Mouse (Mus musculus) embryonic facial prominence, embryonic 14.5 days (tissue): ENCODE results near the gene Mllt10. TPM values are rescaled to one million over a fixed set of nuclear protein-coding genes. Genes with fewer than 3 reads are reported as not detected.

Experiments
- ATAC-seq: fragments of 200-750 bp; cut with Nextera tagmentation; 2 replicates; pipeline ENCODE4 v1.8.0; 2017; ENCODE audit warnings: low read depth, moderate number of reproducible peaks, moderate TSS enrichment
- DNase-seq: peaks from one replicate; pipeline ENCODE4 v3.0.0-alpha.2; 2015; ENCODE audit warnings: low spot score
- H3K27ac ChIP-seq: fragments of 300-500 bp; sonication (generic); replicated peaks from 2 replicates; pipeline ENCODE4 v1.5.1; 2014; ENCODE audit warnings: low read depth, mild to moderate bottlenecking, low read length, moderate library complexity
- H3K27me3 ChIP-seq: fragments of 300-500 bp; sonication (generic); replicated peaks from 2 replicates; pipeline ENCODE4 v1.6.1; 2014; ENCODE audit warnings: low read length; ENCODE audit not compliant: control insufficient read depth, insufficient read depth
- H3K36me3 ChIP-seq: fragments of 300-500 bp; sonication (generic); 2 replicates; pipeline ENCODE4 v1.6.1; 2014; ENCODE audit warnings: low read length, mixed read lengths; ENCODE audit not compliant: control insufficient read depth, insufficient read depth
- H3K4me1 ChIP-seq: fragments of 300-500 bp; sonication (generic); 2 replicates; pipeline ENCODE4 v1.6.1; 2014; ENCODE audit warnings: antibody characterized with exemption, low read length; ENCODE audit not compliant: control insufficient read depth, insufficient read depth
- H3K4me2 ChIP-seq: fragments of 300-500 bp; sonication (generic); 2 replicates; pipeline ENCODE4 v1.6.1; 2014; ENCODE audit warnings: low read depth, mild to moderate bottlenecking, low read length, moderate library complexity, mixed read lengths
- H3K4me3 ChIP-seq: fragments of 300-500 bp; sonication (generic); 2 replicates; pipeline ENCODE4 v1.5.1; 2014; ENCODE audit warnings: low read depth, mild to moderate bottlenecking, low read length
- H3K9ac ChIP-seq: fragments of 300-500 bp; sonication (generic); 2 replicates; pipeline ENCODE4 v1.6.1; 2014; ENCODE audit warnings: low read depth, mild to moderate bottlenecking, low read length, moderate library complexity, mixed read lengths
- H3K9me3 ChIP-seq: fragments of 300-500 bp; sonication (generic); 2 replicates; pipeline ENCODE4 v1.6.1; 2016; ENCODE audit warnings: low read length; ENCODE audit not compliant: control insufficient read depth
- WGBS: fragments of 180-500 bp; shearing (Covaris S2); extraction: QIAGEN DNeasy Blood & Tissue Kit; methylation state at CpG from one replicate; pipeline ENCODE4 v1.1.7; 2014; 5-methylcytosine and 5-hydroxymethylcytosine counted together
- polyA plus RNA-seq: library from polyadenylated mRNA; unstranded; fragments of >200 nt; fragmentation: Nextera tagmentation; extraction: Ambion mirVana; gene quantifications from 2 replicates; pipeline ENCODE4 v1.2.1, GENCODE M21; 2014

The Mllt10 gene
- polyA plus RNA-seq, 1 experiment from 2014 or later, result 32.1 TPM

GRCm38 (mm10) chr2:18053243-18053950, 1.6 kb upstream of the Mllt10 start:
- H3K27ac ChIP-seq, result 0 out of 2 replicates have a peak overlapping the region, but pooled peaks have one; percentile 8
- peaks cover 38% of the 10 kb centered on the region for H3K4me1 ChIP-seq
- no peak overlapping the region for H3K9ac ChIP-seq
- ATAC-seq (no peak), DNase-seq (no peak)
- H3K4me3 ChIP-seq, result no peak overlapping the region
- no peaks in the 10 kb centered on the region for H3K27me3 ChIP-seq
- no peaks in the 10 kb centered on the region for H3K9me3 ChIP-seq
- 53% methylated on average over 1 of the region's 1 CpGs for WGBS
- H3K36me3 ChIP-seq, result no peaks in the 10 kb centered on the region
- H3K4me2 ChIP-seq, result no peak overlapping the region

- peak overlapping the region; percentile 95; the same call in 1 of the 2 replicates for H3K4me2 ChIP-seq
- H3K9ac ChIP-seq, result no peak overlapping the region
- 0 out of 2 replicates have a peak overlapping the region, but pooled peaks have one; percentile 8 for H3K27ac ChIP-seq
- no peaks in the 10 kb centered on the region for H3K27me3 ChIP-seq
- WGBS, result 28% methylated on average over 2 of the region's 2 CpGs
- no peaks in the 10 kb centered on the region for H3K36me3 ChIP-seq
- no peaks in the 10 kb centered on the region for H3K9me3 ChIP-seq
- ATAC-seq, result no peak
- peaks cover 39% of the 10 kb centered on the region for H3K4me1 ChIP-seq
- peak; percentile 86 for DNase-seq
- H3K4me3 ChIP-seq, result no peak overlapping the region
These were observed 996 bp upstream of the Mllt10 start for GRCm38 (mm10) chr2:18053951-18054530.

GRCm38 (mm10) chr2:18055929-18056785, 1.1 kb downstream of the Mllt10 start:
- WGBS, result 0% methylated on average over 27 of the region's 66 CpGs
- no peaks in the 10 kb centered on the region for H3K27me3 ChIP-seq
- H3K4me3 ChIP-seq, result peak overlapping the region; percentile 60

GRCm38 (mm10) chr2:18056786-18057255, 1.8 kb downstream of the Mllt10 start:
- H3K4me1 ChIP-seq, result peaks cover 26% of the 10 kb centered on the region
- no peaks in the 10 kb centered on the region for H3K36me3 ChIP-seq
- peak overlapping the region; percentile 95 for H3K4me2 ChIP-seq
- H3K9ac ChIP-seq, result peak overlapping the region; percentile 96
- ATAC-seq (peak; percentile 97), DNase-seq (peak; percentile 98)
- peak overlapping the region; percentile 60 for H3K4me3 ChIP-seq
- no peaks in the 10 kb centered on the region for H3K9me3 ChIP-seq
- peak overlapping the region; percentile 100 for H3K27ac ChIP-seq
- no peaks in the 10 kb centered on the region for H3K27me3 ChIP-seq
- 1% methylated on average over 26 of the region's 50 CpGs for WGBS

More at GRCm38 (mm10) chr2:18055929-18056785, 1.1 kb downstream of the Mllt10 start:
- DNase-seq (peak; percentile 96), ATAC-seq (peak; percentile 91)
- Histone ChIP-seq H3K9ac (peak overlapping the region; percentile 96), H3K27ac (peak overlapping the region; percentile 100), H3K9me3 (no peaks in the 10 kb centered on the region), H3K4me2 (peak overlapping the region; percentile 95), H3K36me3 (no peaks in the 10 kb centered on the region), H3K4me1 (peaks cover 32% of the 10 kb centered on the region)

DNA sequence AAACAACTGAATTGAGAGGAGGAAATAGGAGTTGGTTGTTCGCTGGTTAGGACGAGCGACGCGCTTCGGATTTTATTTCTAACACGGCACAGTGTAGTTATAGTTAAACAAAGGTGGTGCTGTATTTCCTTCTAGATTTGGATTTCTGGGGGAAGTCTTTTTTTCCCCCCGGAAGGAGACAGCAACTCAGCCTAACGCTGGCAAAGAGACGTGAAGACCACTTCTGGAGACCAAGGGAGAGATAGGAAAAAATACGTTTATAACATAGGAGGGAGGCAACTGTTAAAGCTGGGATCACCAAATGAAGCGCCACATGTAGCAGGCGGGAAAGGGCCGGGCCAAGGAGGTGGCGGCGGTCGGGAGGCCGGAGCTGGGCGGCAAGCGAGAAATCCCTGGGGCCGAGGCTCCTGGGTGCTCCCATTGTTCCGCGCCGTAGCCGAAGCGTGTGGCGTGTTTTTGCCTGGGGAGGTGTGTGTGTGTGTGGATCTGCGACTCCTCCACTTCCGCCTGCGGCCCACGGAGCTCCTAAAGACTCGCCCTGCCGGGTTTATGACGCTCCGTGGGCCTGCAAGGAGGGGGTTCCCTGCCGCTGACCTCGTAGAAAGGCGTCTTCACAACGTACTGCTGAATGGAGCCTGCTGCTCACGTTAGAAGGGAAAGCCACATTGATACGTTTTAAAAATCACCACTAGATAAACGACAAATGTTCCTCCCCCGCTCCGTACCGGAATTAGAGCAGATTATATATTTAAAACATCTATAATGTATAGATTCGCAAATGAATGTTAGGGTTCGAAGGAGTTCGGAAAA, 2.5 kb downstream of the Mllt10 start:
- H3K9ac ChIP-seq, result peak overlapping the region; percentile 96
- peaks cover 22% of the 10 kb centered on the region for H3K4me1 ChIP-seq
- DNase-seq (peak; percentile 76), ATAC-seq (no peak)
- H3K4me3 ChIP-seq, result peak overlapping the region; percentile 60
- no peaks in the 10 kb centered on the region for H3K9me3 ChIP-seq
- no peaks in the 10 kb centered on the region for H3K36me3 ChIP-seq
- under 1% methylated on average over 48 of the region's 48 CpGs for WGBS
- no peaks in the 10 kb centered on the region for H3K27me3 ChIP-seq
- H3K27ac ChIP-seq, result peak overlapping the region; percentile 100
- H3K4me2 ChIP-seq, result peak overlapping the region; percentile 95

- H3K4me1 ChIP-seq, result peaks cover 22% of the 10 kb centered on the region
- no peak for DNase-seq
- peak overlapping the region; percentile 60 for H3K4me3 ChIP-seq
- peak overlapping the region; percentile 100 for H3K27ac ChIP-seq
- WGBS, result 25% methylated on average over 9 of the region's 9 CpGs
- no peak for ATAC-seq
- no peaks in the 10 kb centered on the region for H3K27me3 ChIP-seq
- no peaks in the 10 kb centered on the region for H3K36me3 ChIP-seq
- H3K4me2 ChIP-seq, result peak overlapping the region; percentile 95
- peak overlapping the region; percentile 96 for H3K9ac ChIP-seq
- H3K9me3 ChIP-seq, result no peaks in the 10 kb centered on the region
These were observed 3.2 kb downstream of the Mllt10 start for GRCm38 (mm10) chr2:18058146-18058708.

GRCm38 (mm10) chr2:18059063-18059462, 4.0 kb downstream of the Mllt10 start:
- H3K27ac ChIP-seq, result no peak overlapping the region
- no peak overlapping the region for H3K4me3 ChIP-seq
- peaks cover 16% of the 10 kb centered on the region for H3K4me1 ChIP-seq
- H3K9me3 ChIP-seq, result no peaks in the 10 kb centered on the region
- 67% methylated on average over 2 of the region's 2 CpGs for WGBS
- no peaks in the 10 kb centered on the region for H3K27me3 ChIP-seq
- H3K9ac ChIP-seq, result no peak overlapping the region
- no peaks in the 10 kb centered on the region for H3K36me3 ChIP-seq
- ATAC-seq (no peak), DNase-seq (no peak)
- no peak overlapping the region for H3K4me2 ChIP-seq
